Mouse (Mus musculus) stomach, postnatal 0 days (tissue): ENCODE measurements around the gene Gpr132.

Experiments
- CTCF ChIP-seq: IDR thresholded peaks from 2 replicates; pipeline ENCODE4 v1.5.1; 2016; ENCODE audit warnings: antibody characterized with exemption, low read depth, mild to moderate bottlenecking, moderate library complexity
- EP300 ChIP-seq: optimal IDR thresholded peaks from 2 replicates; pipeline ENCODE3; 2016; ENCODE audit warnings: antibody characterized with exemption

GRCm38 (mm10) chr12:112830141-112830540, 37.9 kb downstream of the Gpr132 start:
- TF ChIP-seq CTCF (no peak), EP300 (no peak)
